Mouse (Mus musculus) lung, postnatal 0 days (tissue): ENCODE results near the gene Cacnb2. TPM values are rescaled to one million over a fixed set of nuclear protein-coding genes. Genes with fewer than 3 reads are reported as not detected.
A peak's percentile ranks its signal among the peaks of the same experiment; 100 is the strongest.

ENCODE experiments used
- ATAC-seq: fragments of 200-750 bp; cut with Nextera tagmentation; 2 replicates; pipeline ENCODE4 v1.8.0; 2017; ENCODE audit warnings: moderate library complexity
- DNase-seq: peaks from one replicate; pipeline ENCODE4 v3.0.0-alpha.2; 2016; ENCODE audit warnings: low spot score
- H3K27ac ChIP-seq: fragments of 300-500 bp; sonication (generic); 2 replicates; pipeline ENCODE4 v1.5.1; 2014; ENCODE audit warnings: antibody characterized with exemption, mild to moderate bottlenecking, low read length, mixed read lengths
- H3K27me3 ChIP-seq: fragments of 300-500 bp; sonication (generic); replicated peaks from 2 replicates; pipeline ENCODE4 v1.6.1; 2014; ENCODE audit warnings: low read length, mixed read lengths; ENCODE audit not compliant: insufficient read depth
- H3K36me3 ChIP-seq: fragments of 300-500 bp; sonication (generic); 2 replicates; pipeline ENCODE4 v1.6.1; 2014; ENCODE audit warnings: low read length, mixed read lengths; ENCODE audit not compliant: insufficient read depth
- H3K4me1 ChIP-seq: fragments of 300-500 bp; sonication (generic); 2 replicates; pipeline ENCODE4 v1.6.1; 2014; ENCODE audit warnings: antibody characterized with exemption, low read depth, low read length, mixed read lengths; ENCODE audit not compliant: insufficient read depth
- H3K4me2 ChIP-seq: fragments of 300-500 bp; sonication (generic); replicated peaks from 2 replicates; pipeline ENCODE4 v1.6.1; 2014; ENCODE audit warnings: low read depth, mild to moderate bottlenecking, low read length, moderate library complexity, mixed read lengths
- H3K4me3 ChIP-seq: fragments of 300-500 bp; sonication (generic); 2 replicates; pipeline ENCODE4 v1.5.1; 2014; ENCODE audit warnings: low read depth, low read length
- H3K9ac ChIP-seq: fragments of 300-500 bp; sonication (generic); replicated peaks from 2 replicates; pipeline ENCODE4 v1.6.1; 2014; ENCODE audit warnings: low read depth, mild to moderate bottlenecking
- H3K9me3 ChIP-seq: fragments of 300-500 bp; sonication (generic); 2 replicates; pipeline ENCODE4 v1.6.1; 2016; ENCODE audit warnings: low read length, mixed read lengths
- CTCF ChIP-seq: IDR thresholded peaks from 2 replicates; pipeline ENCODE4 v1.5.1; 2016; ENCODE audit warnings: antibody characterized with exemption, mild to moderate bottlenecking
- EP300 ChIP-seq: IDR thresholded peaks from 2 replicates; pipeline ENCODE4 v1.6.1; 2016; ENCODE audit warnings: antibody characterized with exemption, mild to moderate bottlenecking, control low read depth
- WGBS: fragments of 180-500 bp; shearing (Covaris S2); extraction: QIAGEN DNeasy Blood & Tissue Kit; methylation state at CpG from one replicate; pipeline ENCODE4 v1.1.7; 2014; 5-methylcytosine and 5-hydroxymethylcytosine counted together
- polyA plus RNA-seq: library from polyadenylated mRNA; unstranded; fragments of >200 nt; fragmentation: Nextera tagmentation; extraction: Ambion mirVana; gene quantifications from 2 replicates; pipeline ENCODE4 v1.2.1, GENCODE M21; 2015

Cacnb2 gene
- polyA plus RNA-seq, 1 experiment from 2014 or later, result 5.1 TPM

DNA sequence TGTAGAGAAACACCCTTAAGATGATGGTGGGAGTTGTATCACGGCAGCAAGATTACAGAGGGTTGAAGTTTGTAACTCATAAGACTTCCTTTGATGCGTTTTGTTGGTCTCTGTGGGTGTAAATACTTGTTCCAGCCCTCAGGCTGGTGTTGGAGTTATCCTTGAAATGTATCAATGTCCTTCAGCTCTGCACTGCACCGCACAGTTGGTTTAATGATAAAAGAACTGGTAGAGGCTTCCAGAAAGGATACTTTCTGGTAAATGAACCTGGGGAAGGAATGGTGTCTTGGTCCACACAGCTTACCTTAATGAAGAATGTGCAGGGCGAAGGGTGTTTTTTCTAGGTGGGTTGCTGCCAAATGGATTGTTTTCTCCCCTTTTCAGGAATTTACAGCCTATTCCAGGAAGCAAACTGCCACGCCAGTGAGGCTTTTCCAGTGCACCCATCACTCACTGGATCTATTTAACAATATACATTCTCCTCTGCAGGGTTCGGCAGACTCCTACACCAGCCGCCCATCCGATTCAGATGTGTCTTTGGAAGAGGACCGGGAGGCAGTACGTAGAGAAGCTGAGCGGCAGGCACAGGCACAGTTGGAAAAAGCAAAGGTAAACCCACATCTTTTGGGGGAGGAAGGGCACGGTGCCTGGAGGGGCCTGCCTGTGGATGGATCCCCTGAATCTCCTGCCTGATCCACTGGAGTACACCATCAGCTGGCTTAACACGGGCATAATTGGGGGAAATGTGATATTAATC is 271.6 kb downstream of the Cacnb2 start:
- Histone ChIP-seq H3K9me3 (no peaks in the 10 kb centered on the region), H3K4me2 (peak overlapping the region; percentile 49), H3K4me3 (no peak overlapping the region), H3K27me3 (no peaks in the 10 kb centered on the region), H3K9ac (no peak overlapping the region), H3K36me3 (no peaks in the 10 kb centered on the region), H3K4me1 (no peaks in the 10 kb centered on the region; the same call in 1 of the 2 replicates), H3K27ac (no peak overlapping the region)
- TF ChIP-seq CTCF (no peak), EP300 (no peak)
- ATAC-seq, result no peak
- no peak for DNase-seq
- 34% methylated on average over 13 of the region's 13 CpGs for WGBS

DNA sequence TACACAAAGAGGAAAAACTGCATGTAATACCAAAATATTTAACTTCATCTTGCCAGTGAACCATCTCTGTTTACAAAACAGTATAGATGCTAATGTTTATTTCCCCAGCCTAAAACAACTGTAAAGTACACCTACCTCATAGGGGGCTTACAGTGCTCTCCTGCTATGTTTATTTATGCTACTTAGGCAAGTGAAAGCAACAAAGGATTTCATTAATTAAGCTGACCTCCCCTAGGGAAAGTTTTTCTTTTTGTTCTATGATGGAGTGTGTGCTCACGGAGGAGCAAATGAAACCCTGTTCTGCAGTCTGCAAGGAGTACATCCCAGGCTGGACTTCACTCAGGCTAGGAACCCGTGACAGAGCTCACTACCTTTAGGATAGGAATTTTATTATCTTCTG is 272.2 kb downstream of the Cacnb2 start:
- H3K9ac ChIP-seq, result no peak overlapping the region
- TF ChIP-seq EP300 (0 out of 2 replicates have a peak, but pooled peaks have one; percentile 17), CTCF (no peak)
- no peak overlapping the region for H3K4me3 ChIP-seq
- no peaks in the 10 kb centered on the region for H3K27me3 ChIP-seq
- H3K4me1 ChIP-seq, result no peaks in the 10 kb centered on the region; the same call in 1 of the 2 replicates
- no peaks in the 10 kb centered on the region for H3K36me3 ChIP-seq
- peak; percentile 47 for ATAC-seq
- no peaks in the 10 kb centered on the region for H3K9me3 ChIP-seq
- DNase-seq, result no peak
- no peak overlapping the region for H3K4me2 ChIP-seq
- WGBS, result 31% methylated on average over 2 of the region's 2 CpGs
- H3K27ac ChIP-seq, result no peak overlapping the region

DNA sequence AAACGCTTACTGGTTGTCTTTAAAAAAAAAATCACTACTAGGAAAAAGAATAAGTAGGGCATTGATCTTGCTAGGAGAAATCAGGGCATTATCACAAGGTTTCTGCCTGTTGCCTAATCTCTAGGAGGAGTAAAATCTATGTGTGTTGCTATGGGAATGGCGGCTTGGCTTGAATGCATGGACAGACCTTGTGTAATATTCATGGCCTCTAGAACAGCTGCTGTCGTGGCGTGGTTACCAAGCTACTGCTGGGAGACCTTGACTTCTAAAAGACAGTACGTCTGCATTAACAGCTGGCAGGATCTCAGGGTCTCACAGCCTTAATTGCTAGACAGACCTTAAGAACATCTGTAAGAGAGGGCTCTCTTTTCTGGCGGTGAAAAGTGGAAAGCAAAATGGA is 272.7 kb downstream of the Cacnb2 start:
- Histone ChIP-seq H3K4me1 (no peaks in the 10 kb centered on the region; the same call in 1 of the 2 replicates), H3K4me3 (no peak overlapping the region), H3K36me3 (no peaks in the 10 kb centered on the region), H3K27ac (no peak overlapping the region), H3K4me2 (no peak overlapping the region), H3K27me3 (no peaks in the 10 kb centered on the region), H3K9me3 (no peaks in the 10 kb centered on the region), H3K9ac (no peak overlapping the region)
- DNase-seq, result peak; percentile 52
- TF ChIP-seq EP300, result no peak
- TF ChIP-seq CTCF, result no peak
- WGBS, result 64% methylated on average over 6 of the region's 6 CpGs
- peak; percentile 58 for ATAC-seq

DNA sequence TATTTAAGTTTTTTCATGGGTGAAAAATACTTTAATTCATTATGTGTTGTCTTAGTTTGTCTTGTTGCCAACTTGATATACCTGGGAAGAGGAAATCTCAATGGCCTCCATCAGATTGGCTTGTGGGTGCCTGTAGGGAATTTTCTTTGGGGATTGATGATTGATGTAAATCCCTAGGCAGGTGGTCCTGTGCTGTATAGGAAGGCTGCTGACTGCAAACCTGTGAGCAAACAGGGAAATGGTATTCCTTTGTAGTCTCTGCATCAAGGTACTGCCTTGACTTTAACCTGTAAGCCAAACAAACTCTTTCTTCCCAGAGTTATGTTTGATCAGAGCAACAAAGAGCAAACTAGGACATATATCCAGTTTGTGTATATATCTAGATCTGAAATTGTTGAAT is 276.1 kb downstream of the Cacnb2 start:
- DNase-seq (no peak), ATAC-seq (no peak)
- H3K4me1 ChIP-seq, result no peaks in the 10 kb centered on the region; the same call in 1 of the 2 replicates
- no peaks in the 10 kb centered on the region for H3K27me3 ChIP-seq
- no peaks in the 10 kb centered on the region for H3K36me3 ChIP-seq
- H3K9me3 ChIP-seq, result no peaks in the 10 kb centered on the region
- no peak overlapping the region for H3K4me2 ChIP-seq
- no peak overlapping the region for H3K9ac ChIP-seq
- no peak for TF ChIP-seq CTCF
- TF ChIP-seq EP300, result no peak
- no peak overlapping the region for H3K4me3 ChIP-seq
- no peak overlapping the region for H3K27ac ChIP-seq

DNA sequence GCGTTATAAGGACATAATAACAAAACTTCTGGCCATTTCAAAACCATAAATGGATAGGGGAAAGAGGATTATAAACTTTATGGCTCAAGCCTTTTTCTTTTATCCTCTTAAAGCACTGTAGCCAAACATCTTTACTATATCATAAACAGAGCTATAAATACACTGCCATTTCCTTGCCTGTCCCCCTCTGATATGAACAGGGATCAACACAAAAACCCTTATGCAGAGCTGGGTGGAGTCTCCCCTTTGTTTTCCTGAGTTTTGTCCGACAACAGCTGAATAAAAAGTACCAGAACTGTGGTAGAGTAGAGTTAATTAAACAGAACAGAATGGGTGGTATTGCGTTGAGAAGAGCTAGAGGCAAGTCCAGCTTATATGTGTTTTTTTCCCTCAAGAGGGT is 280.6 kb downstream of the Cacnb2 start:
- Histone ChIP-seq H3K4me3 (no peak overlapping the region), H3K4me1 (no peaks in the 10 kb centered on the region), H3K9ac (no peak overlapping the region), H3K27ac (peak overlapping the region; percentile 48), H3K27me3 (no peaks in the 10 kb centered on the region), H3K36me3 (no peaks in the 10 kb centered on the region), H3K4me2 (no peak overlapping the region), H3K9me3 (no peaks in the 10 kb centered on the region)
- WGBS, result 42% methylated on average over 3 of the region's 3 CpGs
- DNase-seq, result peak; percentile 56
- ATAC-seq, result peak; percentile 70
- no peak for TF ChIP-seq CTCF
- peak; percentile 96 for TF ChIP-seq EP300

DNA sequence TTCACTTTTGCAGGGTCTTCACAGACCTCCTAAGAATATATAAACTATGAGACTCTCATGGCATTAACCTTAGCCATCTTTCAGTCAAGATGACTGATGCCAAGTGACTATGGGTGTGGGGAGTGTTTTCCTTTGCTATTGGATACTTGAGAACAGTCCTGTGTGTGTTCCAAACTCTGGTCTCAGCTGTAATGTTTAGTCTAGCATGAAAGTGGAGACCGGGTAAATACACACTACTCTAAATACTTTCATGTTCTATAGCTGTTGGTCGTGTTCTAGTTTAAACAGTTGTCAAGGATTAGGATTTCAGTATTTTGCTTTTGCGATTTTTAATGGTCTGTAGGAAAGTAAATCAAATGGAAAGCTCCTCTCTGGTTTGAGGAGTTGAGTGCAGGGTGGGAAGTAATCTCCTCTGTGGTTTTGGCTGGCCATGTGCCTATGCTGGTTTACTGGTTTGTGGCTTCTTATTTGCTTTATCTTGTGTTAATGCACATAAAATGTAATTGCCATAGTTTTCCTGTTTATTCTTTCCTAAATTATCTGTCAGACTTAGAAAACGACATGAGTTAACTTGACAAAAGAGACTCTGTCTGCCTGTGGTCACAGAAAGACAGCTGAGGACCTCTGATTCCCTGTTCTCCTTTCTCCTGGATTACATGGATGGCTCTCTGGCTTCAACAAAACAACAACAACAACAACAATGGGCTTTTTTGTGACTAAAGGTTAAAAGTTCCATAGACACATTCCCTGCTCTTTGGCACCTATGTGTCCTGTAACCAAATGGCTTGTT is 285.7 kb downstream of the Cacnb2 start:
- Histone ChIP-seq H3K27ac (peak overlapping the region; percentile 55; the same call in 1 of the 2 replicates), H3K36me3 (no peaks in the 10 kb centered on the region), H3K4me3 (no peak overlapping the region), H3K27me3 (no peaks in the 10 kb centered on the region), H3K9ac (no peak overlapping the region), H3K9me3 (no peaks in the 10 kb centered on the region), H3K4me2 (no peak overlapping the region), H3K4me1 (peaks cover 4% of the 10 kb centered on the region)
- WGBS, result 13% methylated on average over 4 of the region's 4 CpGs
- DNase-seq (peak; percentile 59), ATAC-seq (peak; percentile 84)
- TF ChIP-seq EP300 (peak; percentile 70; the same call in 1 of the 2 replicates), CTCF (no peak)
